Mouse (Mus musculus) forebrain, embryonic 15.5 days (tissue): ENCODE measurements at regions not wholly inside any gene's neighbourhood (a gene's known extent, or its start where the extent isn't known, plus 50 kb on each side); places are given as distances from the start of the nearest gene placed in this dataset.

Experiments
- ATAC-seq: fragments of 200-750 bp; cut with Nextera tagmentation; replicated peaks from 2 replicates; pipeline ENCODE4 v1.8.0; 2017; ENCODE audit warnings: mild to moderate bottlenecking, moderate TSS enrichment, moderate library complexity
- H3K27ac ChIP-seq: fragments of 300-500 bp; sonication (generic); replicated peaks from 2 replicates; pipeline ENCODE4 v1.5.1; 2015; ENCODE audit warnings: mild to moderate bottlenecking, inconsistent platforms
- H3K27me3 ChIP-seq: fragments of 300-500 bp; sonication (generic); 2 replicates; pipeline ENCODE4 v1.6.1; 2015; ENCODE audit warnings: inconsistent platforms
- H3K36me3 ChIP-seq: fragments of 300-500 bp; sonication (generic); 2 replicates; pipeline ENCODE4 v1.6.1; 2015; ENCODE audit warnings: mild to moderate bottlenecking, inconsistent platforms
- H3K4me1 ChIP-seq: fragments of 300-500 bp; sonication (generic); 2 replicates; pipeline ENCODE4 v1.6.1; 2015; ENCODE audit warnings: inconsistent platforms
- H3K4me2 ChIP-seq: fragments of 300-500 bp; sonication (generic); replicated peaks from 2 replicates; pipeline ENCODE4 v1.6.1; 2015; ENCODE audit warnings: mild to moderate bottlenecking, inconsistent platforms
- H3K4me3 ChIP-seq: fragments of 300-500 bp; sonication (generic); 2 replicates; pipeline ENCODE4 v1.5.1; 2015; ENCODE audit warnings: mild to moderate bottlenecking, inconsistent platforms
- H3K9ac ChIP-seq: fragments of 300-500 bp; sonication (generic); replicated peaks from 2 replicates; pipeline ENCODE4 v1.6.1; 2015; ENCODE audit warnings: mild to moderate bottlenecking, inconsistent platforms
- H3K9me3 ChIP-seq: fragments of 300-500 bp; sonication (generic); 2 replicates; pipeline ENCODE4 v1.6.1; 2016; ENCODE audit warnings: inconsistent platforms
- WGBS: fragments of 180-500 bp; shearing (Covaris S2); methylation state at CpG from one replicate; pipeline ENCODE4 v1.1.7; 2015; ENCODE audit warnings: mixed read lengths; 5-methylcytosine and 5-hydroxymethylcytosine counted together

- no peaks in the 10 kb centered on the region for H3K9me3 ChIP-seq
- H3K4me3 ChIP-seq = no peak overlapping the region
- H3K4me1 ChIP-seq = no peaks in the 10 kb centered on the region
- 58% methylated on average over 1 of the region's 1 CpGs for WGBS
- H3K9ac ChIP-seq = no peak overlapping the region
- H3K36me3 ChIP-seq = no peaks in the 10 kb centered on the region
- H3K27ac ChIP-seq = no peak overlapping the region
- no peaks in the 10 kb centered on the region for H3K27me3 ChIP-seq
- ATAC-seq = no peak
- no peak overlapping the region for H3K4me2 ChIP-seq
These were observed 300.2 kb upstream of the Thbs1 start for GRCm38 (mm10) chr2:117811506-117811905.

GRCm38 (mm10) chr2:117811931-117812330 is 299.7 kb upstream of the Thbs1 start:
- 90% methylated on average over 2 of the region's 2 CpGs for WGBS
- Histone ChIP-seq H3K4me3 (no peak overlapping the region), H3K9ac (no peak overlapping the region), H3K9me3 (no peaks in the 10 kb centered on the region), H3K36me3 (no peaks in the 10 kb centered on the region), H3K27ac (no peak overlapping the region), H3K27me3 (no peaks in the 10 kb centered on the region), H3K4me2 (no peak overlapping the region), H3K4me1 (no peaks in the 10 kb centered on the region)
- ATAC-seq = no peak

GRCm38 (mm10) chr2:117819701-117820225 is 291.9 kb upstream of the Thbs1 start:
- no peak overlapping the region for H3K9ac ChIP-seq
- no peaks in the 10 kb centered on the region for H3K9me3 ChIP-seq
- no peak overlapping the region for H3K4me3 ChIP-seq
- no peak overlapping the region for H3K4me2 ChIP-seq
- no peaks in the 10 kb centered on the region for H3K27me3 ChIP-seq
- H3K27ac ChIP-seq = no peak overlapping the region
- no peaks in the 10 kb centered on the region for H3K4me1 ChIP-seq
- no peak for ATAC-seq
- no peaks in the 10 kb centered on the region for H3K36me3 ChIP-seq
- 89% methylated on average over 3 of the region's 3 CpGs for WGBS

- H3K4me3 ChIP-seq = no peak overlapping the region
- H3K4me1 ChIP-seq = no peaks in the 10 kb centered on the region
- no peak overlapping the region for H3K27ac ChIP-seq
- H3K27me3 ChIP-seq = no peaks in the 10 kb centered on the region
- no peaks in the 10 kb centered on the region for H3K36me3 ChIP-seq
- ATAC-seq = no peak
- H3K4me2 ChIP-seq = no peak overlapping the region
- no peak overlapping the region for H3K9ac ChIP-seq
- no peaks in the 10 kb centered on the region for H3K9me3 ChIP-seq
These were observed 291.0 kb upstream of the Thbs1 start for GRCm38 (mm10) chr2:117820708-117821107.

GRCm38 (mm10) chr2:117825088-117825487 is 286.6 kb upstream of the Thbs1 start:
- no peaks in the 10 kb centered on the region for H3K9me3 ChIP-seq
- H3K4me2 ChIP-seq = no peak overlapping the region
- no peaks in the 10 kb centered on the region for H3K27me3 ChIP-seq
- no peak overlapping the region for H3K9ac ChIP-seq
- H3K4me3 ChIP-seq = no peak overlapping the region
- H3K36me3 ChIP-seq = no peaks in the 10 kb centered on the region
- H3K4me1 ChIP-seq = no peaks in the 10 kb centered on the region
- no peak for ATAC-seq
- H3K27ac ChIP-seq = no peak overlapping the region
- 80% methylated on average over 8 of the region's 8 CpGs for WGBS

- ATAC-seq = no peak
- no peak overlapping the region for H3K4me3 ChIP-seq
- H3K36me3 ChIP-seq = no peaks in the 10 kb centered on the region
- WGBS = 87% methylated on average over 3 of the region's 3 CpGs
- H3K9me3 ChIP-seq = no peaks in the 10 kb centered on the region
- no peak overlapping the region for H3K4me2 ChIP-seq
- no peaks in the 10 kb centered on the region for H3K27me3 ChIP-seq
- H3K4me1 ChIP-seq = no peaks in the 10 kb centered on the region
- no peak overlapping the region for H3K27ac ChIP-seq
- no peak overlapping the region for H3K9ac ChIP-seq
These were observed 284.4 kb upstream of the Thbs1 start for GRCm38 (mm10) chr2:117827278-117827677.

- ATAC-seq = no peak
- H3K9ac ChIP-seq = no peak overlapping the region
These were observed 273.3 kb upstream of the Thbs1 start for GRCm38 (mm10) chr2:117838387-117838786.

GRCm38 (mm10) chr2:117840406-117840805 is 271.3 kb upstream of the Thbs1 start:
- no peak overlapping the region for H3K4me3 ChIP-seq
- H3K4me1 ChIP-seq = no peaks in the 10 kb centered on the region
- H3K27me3 ChIP-seq = no peaks in the 10 kb centered on the region
- no peaks in the 10 kb centered on the region for H3K36me3 ChIP-seq
- H3K9me3 ChIP-seq = no peaks in the 10 kb centered on the region
- no peak overlapping the region for H3K9ac ChIP-seq
- ATAC-seq = no peak
- 100% methylated on average over 1 of the region's 1 CpGs for WGBS
- no peak overlapping the region for H3K4me2 ChIP-seq
- no peak overlapping the region for H3K27ac ChIP-seq

More at GRCm38 (mm10) chr2:117838387-117838786, 273.3 kb upstream of the Thbs1 start:
- Histone ChIP-seq H3K27me3 (no peaks in the 10 kb centered on the region), H3K4me2 (no peak overlapping the region), H3K4me3 (no peak overlapping the region), H3K36me3 (no peaks in the 10 kb centered on the region), H3K9me3 (no peaks in the 10 kb centered on the region), H3K27ac (no peak overlapping the region), H3K4me1 (no peaks in the 10 kb centered on the region)
- WGBS = 90% methylated on average over 2 of the region's 2 CpGs

GRCm38 (mm10) chr2:117842309-117842986 is 269.2 kb upstream of the Thbs1 start:
- H3K4me3 ChIP-seq = no peak overlapping the region
- no peak overlapping the region for H3K27ac ChIP-seq
- WGBS = 68% methylated on average over 1 of the region's 1 CpGs

GRCm38 (mm10) chr2:117852442-117852841 is 259.2 kb upstream of the Thbs1 start:
- no peaks in the 10 kb centered on the region for H3K9me3 ChIP-seq
- no peak overlapping the region for H3K4me2 ChIP-seq
- H3K27me3 ChIP-seq = no peaks in the 10 kb centered on the region
- H3K9ac ChIP-seq = no peak overlapping the region
- no peaks in the 10 kb centered on the region for H3K36me3 ChIP-seq
- H3K27ac ChIP-seq = no peak overlapping the region
- no peaks in the 10 kb centered on the region for H3K4me1 ChIP-seq
- 86% methylated on average over 1 of the region's 1 CpGs for WGBS
- ATAC-seq = no peak
- no peak overlapping the region for H3K4me3 ChIP-seq

More at GRCm38 (mm10) chr2:117842309-117842986, 269.2 kb upstream of the Thbs1 start:
- H3K36me3 ChIP-seq = no peaks in the 10 kb centered on the region
- no peak overlapping the region for H3K9ac ChIP-seq
- H3K27me3 ChIP-seq = no peaks in the 10 kb centered on the region
- H3K4me1 ChIP-seq = no peaks in the 10 kb centered on the region
- ATAC-seq = no peak
- no peak overlapping the region for H3K4me2 ChIP-seq
- H3K9me3 ChIP-seq = no peaks in the 10 kb centered on the region

- Histone ChIP-seq H3K9ac (no peak overlapping the region), H3K27ac (no peak overlapping the region), H3K27me3 (no peaks in the 10 kb centered on the region), H3K4me2 (no peak overlapping the region), H3K4me1 (no peaks in the 10 kb centered on the region), H3K9me3 (no peaks in the 10 kb centered on the region), H3K4me3 (no peak overlapping the region), H3K36me3 (no peaks in the 10 kb centered on the region)
- ATAC-seq = no peak
- WGBS = 46% methylated on average over 3 of the region's 3 CpGs
These were observed 249.4 kb upstream of the Thbs1 start for GRCm38 (mm10) chr2:117862301-117862700.

GRCm38 (mm10) chr2:117865119-117865518 is 246.6 kb upstream of the Thbs1 start:
- H3K4me1 ChIP-seq = no peaks in the 10 kb centered on the region
- H3K9ac ChIP-seq = no peak overlapping the region
- no peak overlapping the region for H3K27ac ChIP-seq
- H3K9me3 ChIP-seq = no peaks in the 10 kb centered on the region
- H3K4me3 ChIP-seq = no peak overlapping the region
- 100% methylated on average over 1 of the region's 1 CpGs for WGBS
- ATAC-seq = no peak
- no peaks in the 10 kb centered on the region for H3K36me3 ChIP-seq
- no peaks in the 10 kb centered on the region for H3K27me3 ChIP-seq
- no peak overlapping the region for H3K4me2 ChIP-seq

GRCm38 (mm10) chr2:117866946-117867345 is 244.7 kb upstream of the Thbs1 start:
- Histone ChIP-seq H3K4me1 (no peaks in the 10 kb centered on the region), H3K9me3 (no peaks in the 10 kb centered on the region), H3K36me3 (no peaks in the 10 kb centered on the region), H3K4me3 (no peak overlapping the region), H3K9ac (no peak overlapping the region), H3K27ac (no peak overlapping the region), H3K27me3 (no peaks in the 10 kb centered on the region), H3K4me2 (no peak overlapping the region)
- 54% methylated on average over 4 of the region's 4 CpGs for WGBS
- ATAC-seq = no peak
